Mouse (Mus musculus) limb, embryonic 15.5 days (tissue): ENCODE measurements around the gene Vgll4. TPM values are rescaled to one million over a fixed set of nuclear protein-coding genes. Genes with fewer than 3 reads are reported as not detected.

Source experiments
- ATAC-seq: fragments of 200-750 bp; cut with Nextera tagmentation; 2 replicates; pipeline ENCODE4 v1.8.0; 2017; ENCODE audit warnings: low read depth, moderate TSS enrichment; ENCODE audit not compliant: insufficient number of reproducible peaks, low FRiP score, low TSS enrichment
- H3K27ac ChIP-seq: fragments of 300-500 bp; sonication (generic); 2 replicates; pipeline ENCODE4 v1.5.1; 2015; ENCODE audit warnings: moderate library complexity, mild to moderate bottlenecking, inconsistent platforms
- H3K27me3 ChIP-seq: fragments of 300-500 bp; sonication (generic); 2 replicates; pipeline ENCODE4 v1.6.1; 2015; ENCODE audit warnings: inconsistent platforms
- H3K36me3 ChIP-seq: fragments of 300-500 bp; sonication (generic); 2 replicates; pipeline ENCODE4 v1.6.1; 2015; ENCODE audit warnings: inconsistent platforms
- H3K4me1 ChIP-seq: fragments of 300-500 bp; sonication (generic); 2 replicates; pipeline ENCODE4 v1.6.1; 2015; ENCODE audit warnings: inconsistent platforms
- H3K4me2 ChIP-seq: fragments of 300-500 bp; sonication (generic); 2 replicates; pipeline ENCODE4 v1.6.1; 2015; ENCODE audit warnings: mild to moderate bottlenecking, inconsistent platforms
- H3K4me3 ChIP-seq: fragments of 300-500 bp; sonication (generic); 2 replicates; pipeline ENCODE4 v1.5.1; 2015; ENCODE audit warnings: mild to moderate bottlenecking, inconsistent platforms
- H3K9ac ChIP-seq: fragments of 300-500 bp; sonication (generic); 2 replicates; pipeline ENCODE4 v1.6.1; 2015; ENCODE audit warnings: inconsistent platforms
- H3K9me3 ChIP-seq: fragments of 300-500 bp; sonication (generic); 2 replicates; pipeline ENCODE4 v1.6.1; 2016; ENCODE audit warnings: inconsistent platforms
- WGBS: fragments of 180-500 bp; shearing (Covaris S2); methylation state at CpG from one replicate; pipeline ENCODE4 v1.1.7; 2015; 5-methylcytosine and 5-hydroxymethylcytosine counted together
- polyA plus RNA-seq: library from polyadenylated mRNA; unstranded; fragments of >200 nt; fragmentation: Nextera tagmentation; extraction: Ambion mirVana; gene quantifications from 2 replicates; pipeline ENCODE4 v1.2.1, GENCODE M21; 2015

Gene Vgll4
- polyA plus RNA-seq, 1 experiment from 2014 or later: 130 TPM

DNA sequence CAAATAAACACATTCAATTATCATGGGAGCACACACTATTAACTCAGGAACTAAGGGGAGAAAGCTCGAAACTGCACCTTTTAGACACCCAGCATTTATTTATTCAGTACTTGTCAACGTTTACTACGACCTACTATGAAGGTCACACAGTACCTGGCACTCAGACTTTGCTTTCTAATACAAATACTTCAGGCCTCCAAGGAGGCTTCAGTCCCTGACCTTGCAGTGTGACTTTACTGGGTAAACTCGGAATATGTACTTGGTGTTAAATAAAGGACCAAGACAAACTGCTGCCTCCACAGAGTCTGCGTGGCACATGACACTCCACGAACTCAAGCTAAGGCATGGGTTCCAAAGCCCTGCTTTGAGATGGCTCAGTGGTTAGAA lies 10.8 kb downstream of the Vgll4 start:
- Histone ChIP-seq H3K9ac (no peak overlapping the region), H3K36me3 (no peaks in the 10 kb centered on the region), H3K27ac (no peak overlapping the region), H3K27me3 (no peaks in the 10 kb centered on the region), H3K4me1 (peaks cover 26% of the 10 kb centered on the region), H3K4me3 (no peak overlapping the region), H3K4me2 (no peak overlapping the region), H3K9me3 (no peaks in the 10 kb centered on the region)
- 70% methylated on average over 6 of the region's 6 CpGs for WGBS
- no peak for ATAC-seq

DNA sequence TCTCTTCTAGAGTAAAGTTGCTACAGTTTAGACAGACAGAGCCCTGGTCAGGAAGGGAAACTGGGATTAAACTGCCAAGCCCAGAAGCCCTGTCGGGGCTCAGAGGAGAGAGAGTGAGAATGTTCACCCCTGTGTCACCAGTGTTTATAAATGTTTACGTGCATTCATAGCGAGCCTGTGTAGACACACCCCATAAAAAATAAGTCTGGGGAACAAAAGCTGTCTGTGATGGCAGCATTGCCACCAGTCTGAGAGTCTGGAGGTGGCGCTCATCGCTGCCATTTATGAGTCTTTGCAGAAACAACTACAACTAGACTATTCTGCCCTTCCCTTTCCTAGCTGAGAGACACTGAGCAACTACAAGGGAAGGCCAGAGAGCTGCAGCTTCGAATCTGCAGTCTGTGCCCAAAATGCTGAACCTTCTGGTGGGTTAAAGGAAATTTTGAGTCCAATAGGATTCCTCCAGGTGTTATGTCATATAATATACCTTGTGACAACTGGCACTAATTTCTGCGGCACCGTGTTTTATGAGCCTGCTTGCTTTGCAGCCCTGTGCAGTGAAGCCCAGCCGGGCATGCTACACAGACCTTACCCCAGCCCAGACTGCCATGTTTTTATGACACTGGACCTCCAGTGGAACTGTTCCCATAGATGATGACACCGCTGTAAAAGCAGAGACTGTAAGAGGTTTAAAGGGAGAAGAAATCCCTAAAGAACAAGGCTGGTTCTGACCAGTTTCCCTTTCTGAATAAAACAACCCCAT lies 11.4 kb downstream of the Vgll4 start:
- WGBS: 37% methylated on average over 10 of the region's 10 CpGs
- no peak for ATAC-seq
- H3K36me3 ChIP-seq: no peaks in the 10 kb centered on the region
- no peaks in the 10 kb centered on the region for H3K9me3 ChIP-seq
- H3K27me3 ChIP-seq: no peaks in the 10 kb centered on the region
- H3K4me1 ChIP-seq: peaks cover 20% of the 10 kb centered on the region
- no peak overlapping the region for H3K4me3 ChIP-seq
- no peak overlapping the region for H3K9ac ChIP-seq
- 0 out of 2 replicates have a peak overlapping the region, but pooled peaks have one; percentile 9 for H3K27ac ChIP-seq
- no peak overlapping the region for H3K4me2 ChIP-seq

DNA sequence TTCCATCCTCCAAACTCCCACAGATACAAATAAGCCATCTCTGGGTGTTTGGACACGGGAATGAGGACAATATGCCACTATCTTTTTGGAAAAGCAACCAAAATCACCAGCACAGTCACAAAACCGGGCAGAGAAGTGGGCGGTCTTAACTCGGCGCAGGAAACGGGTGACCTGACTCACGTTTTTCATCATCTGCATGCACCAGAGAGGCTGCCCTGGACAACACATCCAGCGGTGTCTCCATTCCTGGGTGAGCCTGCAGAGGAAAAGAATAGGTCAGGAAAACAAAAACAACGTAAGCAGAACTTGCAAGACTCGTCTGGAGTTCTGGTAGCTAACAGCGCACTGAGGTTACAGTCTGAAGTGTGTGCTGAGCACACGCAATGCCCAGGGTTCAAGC lies 12.0 kb downstream of the Vgll4 start:
- Histone ChIP-seq H3K4me2 (no peak overlapping the region), H3K27me3 (no peaks in the 10 kb centered on the region), H3K9me3 (no peaks in the 10 kb centered on the region), H3K36me3 (no peaks in the 10 kb centered on the region), H3K9ac (no peak overlapping the region), H3K27ac (0 out of 2 replicates have a peak overlapping the region, but pooled peaks have one; percentile 9), H3K4me1 (peaks cover 15% of the 10 kb centered on the region), H3K4me3 (no peak overlapping the region)
- 70% methylated on average over 12 of the region's 12 CpGs for WGBS
- ATAC-seq: no peak

DNA sequence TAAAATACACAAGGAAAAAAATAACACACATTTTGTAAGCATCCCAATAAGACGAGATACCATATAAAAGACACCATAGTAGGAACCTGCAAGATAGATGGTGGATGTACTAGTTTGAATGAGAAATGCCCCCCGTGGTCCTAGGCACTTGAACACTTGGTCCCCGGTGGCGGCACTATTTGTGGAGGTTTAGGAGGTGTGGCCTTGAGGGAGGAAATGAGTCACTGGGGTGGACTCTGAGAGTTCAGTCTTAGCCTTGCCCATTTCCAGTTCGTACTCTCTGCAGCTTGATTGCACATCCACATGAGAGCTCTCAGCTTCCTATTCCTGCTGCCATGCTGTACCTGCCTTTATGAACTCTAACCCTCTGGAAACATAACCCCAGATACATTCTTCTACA lies 15.3 kb downstream of the Vgll4 start:
- WGBS: 80% methylated on average over 5 of the region's 5 CpGs

DNA sequence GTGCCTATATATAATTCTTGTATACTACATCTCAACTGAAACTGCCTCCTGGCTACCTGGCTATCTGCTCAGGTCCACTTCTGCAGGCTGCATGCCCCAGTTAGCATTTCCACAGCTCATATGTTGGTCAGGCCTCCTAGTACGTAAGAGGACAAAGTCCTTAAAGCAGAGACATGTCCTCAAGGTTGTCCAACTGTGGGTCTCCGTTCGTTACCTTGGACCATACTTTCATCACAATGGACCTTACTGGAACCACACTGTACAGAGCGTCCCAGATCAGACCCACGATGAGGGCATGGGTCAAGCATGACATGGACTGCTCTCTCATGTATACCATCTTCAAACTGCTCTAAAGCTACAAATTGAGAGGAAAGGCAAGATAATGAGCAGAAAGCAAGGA lies 16.2 kb downstream of the Vgll4 start:
- Histone ChIP-seq H3K4me3 (no peak overlapping the region), H3K27ac (no peak overlapping the region), H3K4me2 (no peak overlapping the region), H3K36me3 (no peaks in the 10 kb centered on the region), H3K9ac (no peak overlapping the region), H3K9me3 (no peaks in the 10 kb centered on the region), H3K27me3 (no peaks in the 10 kb centered on the region), H3K4me1 (peaks cover 6% of the 10 kb centered on the region; the same call in 1 of the 2 replicates)
- 94% methylated on average over 5 of the region's 5 CpGs for WGBS
- ATAC-seq: no peak

More for the DNA sequence above, 15.3 kb downstream of the Vgll4 start:
- H3K36me3 ChIP-seq: no peaks in the 10 kb centered on the region
- no peaks in the 10 kb centered on the region for H3K9me3 ChIP-seq
- H3K27me3 ChIP-seq: no peaks in the 10 kb centered on the region
- H3K4me3 ChIP-seq: no peak overlapping the region
- peaks cover 13% of the 10 kb centered on the region for H3K4me1 ChIP-seq
- no peak for ATAC-seq
- H3K4me2 ChIP-seq: no peak overlapping the region
- no peak overlapping the region for H3K27ac ChIP-seq
- H3K9ac ChIP-seq: no peak overlapping the region

DNA sequence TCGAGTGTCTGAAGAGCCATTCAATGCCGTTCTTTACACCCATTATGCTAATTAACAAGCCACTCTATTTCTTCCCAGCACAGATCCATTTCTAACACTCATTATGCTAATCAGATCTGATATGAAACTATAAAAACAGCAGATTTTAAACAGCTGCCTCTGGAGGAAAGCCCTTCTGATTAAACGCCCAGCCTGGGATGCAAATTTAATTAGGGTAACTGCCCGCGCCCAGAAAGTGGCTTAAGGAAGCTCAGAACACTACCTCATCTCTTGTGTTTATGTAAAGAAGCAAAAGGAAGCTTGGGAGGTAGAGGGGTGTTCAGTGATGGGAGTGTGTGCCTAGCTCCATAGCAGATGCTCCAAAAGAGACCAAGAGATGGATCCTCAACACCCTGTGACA lies 17.4 kb downstream of the Vgll4 start:
- no peak overlapping the region for H3K27ac ChIP-seq
- ATAC-seq: no peak
- no peaks in the 10 kb centered on the region for H3K9me3 ChIP-seq
- no peak overlapping the region for H3K9ac ChIP-seq
- H3K4me2 ChIP-seq: no peak overlapping the region
- H3K4me1 ChIP-seq: no peaks in the 10 kb centered on the region
- no peak overlapping the region for H3K4me3 ChIP-seq
- no peaks in the 10 kb centered on the region for H3K27me3 ChIP-seq
- WGBS: 55% methylated on average over 5 of the region's 5 CpGs
- no peaks in the 10 kb centered on the region for H3K36me3 ChIP-seq

DNA sequence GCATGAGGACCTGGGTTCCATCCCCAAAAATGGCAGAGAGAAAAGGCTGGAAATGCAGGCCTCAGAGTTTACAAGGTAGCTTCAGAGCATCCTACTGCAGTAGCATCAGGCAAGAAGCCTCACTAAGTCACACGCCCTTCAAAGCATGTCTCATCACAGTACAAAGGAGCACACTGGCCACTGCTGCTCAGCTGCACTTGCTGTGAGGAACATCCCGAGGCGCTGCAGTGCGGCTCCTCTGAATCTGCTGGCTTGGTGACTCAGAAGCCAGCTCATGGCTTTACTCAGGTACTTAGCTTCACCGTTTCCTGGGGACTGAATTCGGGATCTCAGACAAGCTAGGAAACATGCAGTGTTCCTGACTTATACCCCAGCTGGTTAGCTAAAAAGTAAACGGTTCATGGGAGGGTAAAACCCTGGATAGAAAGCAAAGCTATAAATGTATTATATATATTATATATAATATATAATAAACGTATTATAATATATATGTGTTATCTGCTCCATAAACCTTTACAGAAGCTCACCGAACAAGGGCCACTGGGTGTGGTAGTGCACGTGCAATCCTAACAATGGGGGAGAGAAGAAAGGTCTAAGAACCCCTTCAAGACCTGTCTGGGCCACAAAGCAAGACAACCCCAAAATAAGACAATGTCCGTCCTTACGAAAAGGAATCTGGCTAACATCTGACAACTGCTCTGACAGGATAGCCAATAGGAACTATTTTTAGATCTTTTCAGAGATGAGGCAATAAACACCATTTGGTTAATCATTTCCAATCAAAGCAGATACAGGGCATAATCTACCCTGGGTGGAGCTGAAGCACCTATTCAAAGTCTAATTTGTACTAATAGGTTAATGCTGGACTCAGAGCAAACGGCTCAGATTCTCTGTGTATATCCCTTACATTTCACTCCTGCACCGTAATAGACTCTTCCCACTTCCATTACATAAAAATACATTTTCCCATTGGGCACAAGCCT lies 25.0 kb downstream of the Vgll4 start:
- H3K27ac ChIP-seq: no peak overlapping the region
- no peak overlapping the region for H3K9ac ChIP-seq
- H3K4me2 ChIP-seq: no peak overlapping the region
- no peak overlapping the region for H3K4me3 ChIP-seq
- H3K36me3 ChIP-seq: no peaks in the 10 kb centered on the region
- H3K4me1 ChIP-seq: peaks cover 12% of the 10 kb centered on the region; the same call in 1 of the 2 replicates
- ATAC-seq: no peak
- H3K9me3 ChIP-seq: no peaks in the 10 kb centered on the region
- 81% methylated on average over 14 of the region's 14 CpGs for WGBS
- no peaks in the 10 kb centered on the region for H3K27me3 ChIP-seq

DNA sequence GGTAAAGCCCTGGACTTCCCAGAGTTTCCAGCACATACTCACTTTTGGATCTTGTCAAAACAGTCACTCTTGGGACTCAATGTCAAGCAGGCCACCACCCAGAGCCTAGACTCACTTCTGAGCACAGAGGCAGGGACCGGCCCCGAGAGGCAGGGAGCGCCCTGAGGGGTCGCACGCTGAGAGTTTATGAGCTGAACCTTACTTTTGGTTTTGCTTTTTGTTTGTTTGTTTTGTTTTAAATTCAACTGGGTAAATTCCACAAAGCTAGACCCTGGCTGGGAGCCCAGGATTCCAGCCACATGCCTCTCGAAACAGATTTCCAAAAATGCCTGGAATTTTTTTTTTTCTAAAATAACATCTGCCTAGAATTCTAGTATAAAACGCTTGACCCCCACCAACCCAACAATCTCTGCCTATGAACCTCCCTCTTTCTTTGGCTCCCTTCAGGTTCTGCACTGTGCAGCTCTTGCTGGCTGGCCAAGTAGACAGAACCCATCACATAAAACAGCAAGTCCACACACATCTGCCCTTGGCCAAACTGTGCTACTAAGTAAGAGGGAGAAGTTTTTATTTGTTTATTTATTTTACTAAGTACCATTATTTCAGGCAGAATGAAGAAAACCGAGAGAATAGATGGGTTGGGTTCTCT lies 28.5 kb downstream of the Vgll4 start:
- Histone ChIP-seq H3K36me3 (no peaks in the 10 kb centered on the region), H3K27ac (peak overlapping the region; percentile 33; the same call in 1 of the 2 replicates), H3K9ac (no peak overlapping the region), H3K4me1 (peaks cover 14% of the 10 kb centered on the region; the same call in 1 of the 2 replicates), H3K9me3 (no peaks in the 10 kb centered on the region), H3K4me3 (no peak overlapping the region), H3K27me3 (no peaks in the 10 kb centered on the region), H3K4me2 (no peak overlapping the region)
- WGBS: 34% methylated on average over 8 of the region's 8 CpGs
- no peak for ATAC-seq

DNA sequence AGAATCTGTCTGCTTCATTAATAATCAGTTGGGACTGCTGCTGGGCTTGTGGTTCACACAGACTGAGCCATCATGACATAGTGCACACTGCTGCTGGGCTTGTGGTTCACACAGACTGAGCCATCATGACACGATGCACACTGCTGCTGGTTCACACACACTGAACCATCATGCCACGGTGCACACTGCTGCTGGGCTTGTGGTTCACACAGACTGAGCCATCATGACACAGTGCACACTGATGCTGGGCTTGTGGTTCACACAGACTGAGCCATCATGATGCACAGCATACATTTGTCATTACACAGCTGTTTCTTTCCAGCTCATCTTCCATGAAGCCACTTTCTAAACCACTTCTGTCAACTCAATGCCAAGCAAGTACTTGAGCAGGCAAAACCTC lies 30.1 kb downstream of the Vgll4 start:
- Histone ChIP-seq H3K9ac (no peak overlapping the region), H3K27ac (no peak overlapping the region), H3K9me3 (no peaks in the 10 kb centered on the region), H3K36me3 (no peaks in the 10 kb centered on the region), H3K4me1 (peaks cover 17% of the 10 kb centered on the region; the same call in 1 of the 2 replicates), H3K4me2 (no peak overlapping the region), H3K4me3 (no peak overlapping the region), H3K27me3 (no peaks in the 10 kb centered on the region)
- no peak for ATAC-seq
- WGBS: 78% methylated on average over 2 of the region's 2 CpGs

DNA sequence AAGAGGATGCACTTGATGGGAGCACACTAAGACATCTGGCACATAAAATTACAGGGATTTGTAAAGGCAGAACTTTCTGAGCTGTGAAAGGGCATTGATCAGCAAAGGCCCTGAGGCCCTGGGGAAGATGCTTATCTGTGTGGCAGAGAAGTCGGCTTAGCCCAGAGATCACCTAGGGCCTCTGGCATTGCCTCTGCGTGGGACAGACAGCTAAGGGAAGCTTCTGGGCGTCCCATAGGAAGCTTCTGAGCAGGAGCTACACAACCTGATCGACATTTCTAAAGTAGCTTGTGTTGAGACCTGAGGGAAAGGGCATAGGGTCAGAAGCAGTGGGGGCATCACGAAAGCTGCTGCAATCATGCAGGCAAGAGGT lies 32.9 kb downstream of the Vgll4 start:
- WGBS: 74% methylated on average over 5 of the region's 5 CpGs
- no peak overlapping the region for H3K9ac ChIP-seq

DNA sequence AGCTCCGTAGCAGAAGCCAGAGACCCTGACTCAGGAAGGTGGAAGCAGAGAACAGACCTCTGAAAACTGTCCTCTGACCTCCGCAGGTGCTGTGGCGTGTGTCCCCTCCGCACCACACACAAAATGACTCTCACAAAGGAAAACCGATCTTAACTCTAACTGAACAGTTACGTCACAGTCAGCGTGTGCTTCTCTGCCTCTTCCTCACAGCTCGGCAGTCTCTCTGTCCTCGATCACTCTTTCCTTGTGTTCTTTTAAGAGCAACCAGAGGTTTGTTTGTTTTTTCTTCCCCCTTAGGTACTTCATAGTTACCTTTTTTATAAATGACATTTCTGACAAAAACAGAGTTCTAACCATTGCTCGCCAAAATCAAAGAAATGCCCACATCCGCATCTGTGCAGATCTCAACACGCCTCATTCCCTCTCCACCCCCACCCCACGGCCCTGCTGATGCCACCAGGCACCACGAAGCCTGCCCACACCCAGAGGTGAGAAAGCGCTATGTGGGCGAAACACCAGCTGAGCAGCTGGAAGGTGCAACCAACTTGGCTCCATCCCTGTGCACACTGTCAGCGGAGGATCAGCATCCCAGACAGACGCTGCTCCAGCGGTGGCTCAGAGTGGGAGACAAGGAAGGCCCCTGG lies 33.4 kb downstream of the Vgll4 start:
- Histone ChIP-seq H3K9me3 (no peaks in the 10 kb centered on the region), H3K27ac (peak overlapping the region; percentile 50; the same call in 1 of the 2 replicates), H3K9ac (no peak overlapping the region), H3K4me2 (no peak overlapping the region), H3K4me3 (no peak overlapping the region), H3K36me3 (no peaks in the 10 kb centered on the region), H3K4me1 (peaks cover 33% of the 10 kb centered on the region), H3K27me3 (no peaks in the 10 kb centered on the region)
- 63% methylated on average over 19 of the region's 19 CpGs for WGBS
- no peak for ATAC-seq

More for the DNA sequence above, 32.9 kb downstream of the Vgll4 start:
- H3K27ac ChIP-seq: no peak overlapping the region
- H3K36me3 ChIP-seq: no peaks in the 10 kb centered on the region
- H3K4me2 ChIP-seq: no peak overlapping the region
- no peaks in the 10 kb centered on the region for H3K27me3 ChIP-seq
- no peak for ATAC-seq
- no peak overlapping the region for H3K4me3 ChIP-seq
- H3K4me1 ChIP-seq: peaks cover 33% of the 10 kb centered on the region
- no peaks in the 10 kb centered on the region for H3K9me3 ChIP-seq
